Mouse (Mus musculus): ENCODE results near the gene Adam12.

- TF ChIP-seq POLR2A (IDR thresholded peaks at IDR 0.05; ENCODE audit: extremely low read depth, insufficient read depth, low read length): no peak
- TF ChIP-seq CTCF (IDR thresholded peaks at IDR 0.05; ENCODE audit: extremely low read depth, insufficient read depth, low read length): no peak
These were observed 158.9 kb downstream of the Adam12 start for GRCm38 (mm10) chr7:134073011-134073410.

Measured in cortical plate, adult 2 months (tissue).